Mouse (Mus musculus): ENCODE data around the gene Fmnl1. TPM values are rescaled to one million over a fixed set of nuclear protein-coding genes. Genes with fewer than 3 reads are reported as not detected.

Gene Fmnl1
- total and polyA plus RNA-seq, 3 experiments = 12.1 to 14.5 (median 14.2) TPM

DNA sequence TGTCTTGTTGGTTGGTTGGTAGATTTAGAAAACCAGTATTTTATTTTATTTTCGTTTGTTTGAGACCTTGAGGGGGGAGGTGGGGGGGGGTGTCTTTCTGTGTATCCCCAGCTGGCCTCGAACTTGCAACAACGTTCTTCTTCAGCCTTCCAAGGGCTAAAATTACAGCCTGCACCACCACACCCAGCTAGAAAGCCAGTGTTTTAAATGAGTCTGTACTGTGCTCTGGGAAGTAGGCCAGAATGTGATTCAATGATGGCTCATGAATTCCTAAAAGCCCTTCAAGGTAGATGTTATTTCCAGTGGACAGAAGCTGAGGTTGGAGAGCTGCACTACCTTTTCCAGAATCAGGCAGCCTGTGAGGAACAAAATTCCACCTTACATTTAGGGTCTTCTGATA lies 36.7 kb upstream of the Fmnl1 start:
- peaks cover 13% of the 10 kb centered on the region for H3K36me3 ChIP-seq (ENCODE audit: control insufficient read depth, insufficient read depth, low read length)
- no peak overlapping the region for H3K4me3 ChIP-seq
- no peak for TF ChIP-seq POLR2A (IDR thresholded peaks at IDR 0.05; ENCODE audit: insufficient read depth, low read depth, low read length)
- no peak for TF ChIP-seq CTCF (IDR thresholded peaks at IDR 0.05)
- no peak overlapping the region for H3K9ac ChIP-seq (ENCODE audit: low read depth, low read length)
- WGBS = 49% methylated on average over 3 of the region's 3 CpGs
- 0 out of 2 replicates have a peak, but pooled peaks cover 2% of the 10 kb centered on the region for H3K79me2 ChIP-seq (replicated peaks; ENCODE audit: control insufficient read depth, insufficient read depth, low read length)
- H3K27me3 ChIP-seq (ENCODE audit: control insufficient read depth, insufficient read depth, low read length) = no peaks in the 10 kb centered on the region
- H3K4me1 ChIP-seq (ENCODE audit: control insufficient read depth, insufficient read depth, low read length) = peaks cover 3% of the 10 kb centered on the region
- no peak for DNase-seq
- H3K27ac ChIP-seq = no peak overlapping the region
- intact Hi-C loops (cut with DNase I) = no loop called here

DNA sequence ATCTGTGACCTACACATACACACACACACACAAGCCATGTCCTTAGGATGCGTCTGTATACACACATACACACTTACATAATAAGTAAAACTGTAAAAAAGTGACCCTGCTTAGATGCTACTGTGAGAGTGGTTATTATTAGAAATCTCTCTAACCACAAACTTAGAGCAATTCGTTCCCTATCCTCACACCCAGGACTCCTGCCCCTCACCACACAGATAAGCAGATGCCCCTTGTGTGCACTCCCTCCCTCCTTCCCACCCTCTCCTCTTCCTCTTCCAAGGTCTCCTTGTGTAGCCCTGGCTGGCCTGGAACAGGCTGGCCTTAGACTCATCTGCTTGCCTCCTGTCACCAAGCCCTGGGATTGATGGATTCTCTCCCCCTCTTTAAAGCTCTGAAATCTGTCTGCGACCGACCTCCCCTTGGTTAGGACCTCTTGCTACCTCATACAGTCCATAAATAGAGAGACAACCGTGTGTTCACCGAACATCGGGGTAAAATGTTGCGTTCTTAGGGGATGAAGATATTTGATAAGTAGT lies 34.8 kb upstream of the Fmnl1 start:
- H3K4me3 ChIP-seq = no peak overlapping the region
- intact Hi-C loops (cut with DNase I) = no loop called here
- no peak overlapping the region for H3K27ac ChIP-seq
- DNase-seq = no peak
- 81% methylated on average over 8 of the region's 8 CpGs for WGBS
- peaks cover 10% of the 10 kb centered on the region for H3K4me1 ChIP-seq (ENCODE audit: control insufficient read depth, insufficient read depth, low read length)
- H3K9ac ChIP-seq (ENCODE audit: low read depth, low read length) = no peak overlapping the region
- H3K27me3 ChIP-seq (ENCODE audit: control insufficient read depth, insufficient read depth, low read length) = no peaks in the 10 kb centered on the region
- peaks cover 4% of the 10 kb centered on the region for H3K36me3 ChIP-seq (ENCODE audit: control insufficient read depth, insufficient read depth, low read length)
- TF ChIP-seq CTCF (IDR thresholded peaks at IDR 0.05) (no peak), EP300 (IDR thresholded peaks at IDR 0.05; ENCODE audit: insufficient read depth, low read depth, low read length) (no peak), POLR2A (IDR thresholded peaks at IDR 0.05; ENCODE audit: insufficient read depth, low read depth, low read length) (no peak)
- no peaks in the 10 kb centered on the region for H3K79me2 ChIP-seq (replicated peaks; ENCODE audit: control insufficient read depth, insufficient read depth, low read length)

DNA sequence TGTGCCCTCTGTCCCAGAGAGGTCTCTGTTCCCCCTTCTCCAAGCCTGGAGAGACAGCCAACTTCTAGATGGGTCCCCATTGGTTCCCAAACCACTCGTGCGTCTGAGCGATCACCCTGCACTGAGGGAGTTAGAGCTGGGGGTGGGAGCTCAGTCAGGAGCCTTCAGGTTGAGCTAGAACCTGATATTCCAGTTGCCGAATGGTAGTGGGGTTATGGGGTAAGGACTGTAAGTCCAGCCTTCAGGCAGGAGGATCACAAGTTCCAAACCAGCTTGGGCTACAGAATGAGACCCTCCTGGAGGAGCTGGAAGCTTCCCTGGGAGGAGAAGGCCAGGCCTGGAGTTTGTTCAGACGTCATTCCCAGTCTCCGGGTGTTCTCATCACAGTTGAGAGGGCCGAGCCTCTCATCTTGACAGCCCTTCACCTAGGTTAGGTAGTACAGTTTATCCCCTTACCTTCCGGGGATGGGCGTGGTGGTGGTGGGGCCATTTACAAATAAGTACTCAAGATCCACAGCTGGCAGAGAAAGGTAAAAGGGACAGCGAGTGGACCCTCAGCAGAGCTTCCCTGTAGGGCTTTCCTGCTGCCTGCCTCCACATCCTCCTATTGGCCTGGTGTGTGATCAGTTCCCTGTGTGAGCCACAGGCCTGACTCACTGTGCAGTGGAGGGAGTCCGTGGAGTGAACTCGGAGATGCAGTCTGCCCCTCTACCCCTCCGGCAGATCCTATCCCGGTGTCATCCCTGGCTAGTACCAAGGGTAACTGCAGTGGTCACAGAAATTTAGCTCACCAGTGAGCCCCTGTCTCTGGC lies 30.8 kb upstream of the Fmnl1 start:
- Histone ChIP-seq H3K9ac (ENCODE audit: low read depth, low read length) (no peak overlapping the region), H3K27me3 (ENCODE audit: control insufficient read depth, insufficient read depth, low read length) (no peaks in the 10 kb centered on the region), H3K4me3 (no peak overlapping the region), H3K36me3 (ENCODE audit: control insufficient read depth, insufficient read depth, low read length) (no peaks in the 10 kb centered on the region), H3K27ac (peak overlapping the region; percentile 82), H3K4me1 (ENCODE audit: control insufficient read depth, insufficient read depth, low read length) (peaks cover 21% of the 10 kb centered on the region), H3K79me2 (replicated peaks; ENCODE audit: control insufficient read depth, insufficient read depth, low read length) (no peaks in the 10 kb centered on the region)
- peak in 1 of 2 experiments; percentile 18 for DNase-seq
- TF ChIP-seq EP300 (IDR thresholded peaks at IDR 0.05; ENCODE audit: insufficient read depth, low read depth, low read length) (no peak), CTCF (IDR thresholded peaks at IDR 0.05) (no peak), POLR2A (IDR thresholded peaks at IDR 0.05; ENCODE audit: insufficient read depth, low read depth, low read length) (no peak)
- 81% methylated on average over 14 of the region's 14 CpGs for WGBS
- intact Hi-C loops (cut with DNase I) = no loop called here

DNA sequence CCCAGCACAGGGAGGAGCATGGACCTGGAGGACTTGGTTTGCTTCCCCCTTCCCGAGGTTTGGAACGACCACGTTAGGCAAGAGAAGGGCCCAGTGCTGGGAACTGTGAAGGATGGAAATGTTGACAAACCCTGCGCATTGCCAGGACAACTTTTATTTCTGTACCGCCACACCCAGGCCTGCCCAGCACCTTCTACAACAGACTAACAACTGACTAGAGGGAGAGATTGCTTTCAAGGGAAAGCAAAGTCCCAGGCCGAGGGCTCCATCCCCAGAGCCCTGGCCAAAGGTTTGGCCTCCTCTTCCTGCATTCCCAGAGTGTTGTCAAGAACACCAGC lies 30.2 kb upstream of the Fmnl1 start:
- peaks cover 21% of the 10 kb centered on the region for H3K4me1 ChIP-seq (ENCODE audit: control insufficient read depth, insufficient read depth, low read length)
- no peaks in the 10 kb centered on the region for H3K36me3 ChIP-seq (ENCODE audit: control insufficient read depth, insufficient read depth, low read length)
- intact Hi-C loops (cut with DNase I) = no loop called here
- H3K79me2 ChIP-seq (replicated peaks; ENCODE audit: control insufficient read depth, insufficient read depth, low read length) = no peaks in the 10 kb centered on the region
- H3K4me3 ChIP-seq = no peak overlapping the region
- 0 out of 2 replicates have a peak overlapping the region, but pooled peaks have one; percentile 7 for H3K9ac ChIP-seq (ENCODE audit: low read depth, low read length)
- WGBS = 33% methylated on average over 6 of the region's 6 CpGs
- peak overlapping the region; percentile 82 for H3K27ac ChIP-seq
- no peak for DNase-seq
- H3K27me3 ChIP-seq (ENCODE audit: control insufficient read depth, insufficient read depth, low read length) = no peaks in the 10 kb centered on the region
- TF ChIP-seq POLR2A (IDR thresholded peaks at IDR 0.05; ENCODE audit: insufficient read depth, low read depth, low read length) = no peak
- TF ChIP-seq EP300 (IDR thresholded peaks at IDR 0.05; ENCODE audit: insufficient read depth, low read depth, low read length) = no peak
- no peak for TF ChIP-seq CTCF (IDR thresholded peaks at IDR 0.05)

DNA sequence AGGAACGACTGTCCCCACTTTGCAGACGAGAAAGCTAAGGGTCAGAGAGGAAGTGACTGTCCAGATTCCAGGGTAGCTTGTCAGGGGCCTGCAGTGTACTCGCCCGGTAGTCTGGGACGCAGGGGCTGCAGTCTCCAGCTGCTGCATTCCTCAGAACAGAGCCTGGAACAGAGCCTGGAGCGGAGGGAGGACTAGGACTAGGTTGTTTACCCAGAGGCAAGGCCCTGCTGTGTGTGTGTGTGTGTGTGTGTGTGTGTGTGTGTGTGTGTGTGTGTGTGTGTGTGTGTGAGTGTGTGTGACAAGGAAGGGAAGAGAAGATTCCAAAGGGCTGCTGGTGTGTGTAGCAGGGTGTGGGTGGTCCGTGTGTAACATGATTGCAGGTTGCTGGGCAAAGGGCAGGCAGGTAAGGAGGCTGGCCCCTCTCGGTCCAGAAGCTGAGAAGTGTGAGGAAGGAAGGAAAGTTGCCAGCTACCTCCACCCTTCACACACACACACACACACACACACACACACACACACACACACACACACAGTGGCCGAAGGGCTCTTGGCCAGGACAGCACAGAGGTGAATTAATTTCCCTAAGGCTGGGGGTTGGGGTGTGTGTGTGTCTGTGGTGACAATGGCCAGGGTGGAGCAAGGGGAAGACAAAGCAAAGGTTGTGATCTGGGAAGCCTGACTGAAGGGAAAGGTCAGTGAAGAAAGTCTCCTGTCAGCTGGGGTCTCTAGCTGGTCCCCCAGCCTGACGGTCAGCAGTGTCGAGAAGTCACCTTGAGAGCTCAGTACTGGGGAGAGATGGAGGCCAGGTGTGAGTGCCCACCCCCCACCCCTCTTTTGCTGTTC lies 29.6 kb upstream of the Fmnl1 start:
- peak overlapping the region; percentile 21 for H3K9ac ChIP-seq (ENCODE audit: low read depth, low read length)
- peaks cover 21% of the 10 kb centered on the region for H3K4me1 ChIP-seq (ENCODE audit: control insufficient read depth, insufficient read depth, low read length)
- no peaks in the 10 kb centered on the region for H3K79me2 ChIP-seq (replicated peaks; ENCODE audit: control insufficient read depth, insufficient read depth, low read length)
- H3K36me3 ChIP-seq (ENCODE audit: control insufficient read depth, insufficient read depth, low read length) = no peaks in the 10 kb centered on the region
- DNase-seq = peak; percentile 73 to 82
- peak overlapping the region; percentile 82 for H3K27ac ChIP-seq
- TF ChIP-seq EP300 (IDR thresholded peaks at IDR 0.05; ENCODE audit: insufficient read depth, low read depth, low read length) (0 out of 2 replicates have a peak, but pooled peaks have one; percentile 38), POLR2A (IDR thresholded peaks at IDR 0.05; ENCODE audit: insufficient read depth, low read depth, low read length) (0 out of 2 replicates have a peak, but pooled peaks have one; percentile 21), CTCF (IDR thresholded peaks at IDR 0.05) (no peak)
- intact Hi-C loops (cut with DNase I) = no loop called here
- no peak overlapping the region for H3K4me3 ChIP-seq
- 15% methylated on average over 11 of the region's 11 CpGs for WGBS
- no peaks in the 10 kb centered on the region for H3K27me3 ChIP-seq (ENCODE audit: control insufficient read depth, insufficient read depth, low read length)
